Mouse (Mus musculus): ENCODE data around the gene Vmn1r127. TPM values are rescaled to one million over a fixed set of nuclear protein-coding genes. Genes with fewer than 3 reads are reported as not detected.

The Vmn1r127 gene
- polyA plus RNA-seq (2014; fragmentation: Illumina TruSeq; extraction: RNeasy Lipid Tissue Mini Kit (QIAGEN cat#74804); ENCODE audit: low read depth, low replicate concordance) = not detected

GRCm38 (mm10) chr7:21319761-21320160 lies at the start of gene Vmn1r127:
TSS of gene Vmn1r127 (minus strand) at chr7:21319861.

DNA sequence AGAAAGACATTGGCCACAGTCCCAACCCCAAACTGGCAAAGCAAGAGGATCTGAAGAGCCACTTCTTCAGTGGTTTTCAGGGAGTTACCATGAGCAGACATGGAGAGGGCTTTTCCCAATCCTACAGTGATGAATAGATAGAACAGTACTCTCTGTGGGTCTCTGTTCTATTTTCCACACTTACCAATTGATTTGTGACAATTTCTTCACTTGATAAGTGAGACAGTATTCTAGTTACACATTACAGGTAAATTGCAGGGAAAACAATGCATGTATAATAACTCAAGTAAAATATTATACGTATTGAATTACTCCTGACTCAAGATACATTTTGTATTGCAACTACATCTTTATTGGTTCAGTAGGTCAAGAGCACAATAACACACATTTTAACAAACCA lies 41.5 kb upstream of the Vmn1r127 start, which contains the start of gene Vmn1r129:
Gene Vmn1r129 (minus strand): TSS at position 101 of the 400 bp plus-strand sequence.

DNA sequence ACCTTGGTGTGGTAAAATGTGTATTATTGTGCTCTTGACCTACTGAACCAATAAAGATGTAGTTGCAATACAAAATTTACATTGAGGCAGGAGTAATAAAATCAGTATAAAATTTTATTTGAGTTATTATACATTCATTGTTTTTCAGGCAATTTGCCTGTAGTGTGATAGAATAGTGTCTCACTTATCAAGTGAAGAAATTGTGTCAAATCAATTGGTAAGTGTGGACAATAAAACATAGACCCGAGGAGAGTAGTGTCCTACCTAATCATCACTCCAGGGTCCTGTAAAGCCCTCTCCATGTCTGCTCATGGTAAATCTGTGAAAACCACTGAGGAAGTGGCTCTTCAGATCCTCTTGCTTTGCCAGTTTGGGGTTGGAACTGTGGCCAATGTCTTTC lies 29.4 kb upstream of the Vmn1r127 start, which contains the start of gene Vmn1r128:
Gene Vmn1r128 (plus strand): TSS at position 301 of the 400 bp plus-strand sequence.

GRCm38 (mm10) chr7:21301367-21301766 lies 18.3 kb downstream of the Vmn1r127 start, which contains the start of gene Vmn1r126:
TSS of gene Vmn1r126 (minus strand) at chr7:21301467.

GRCm38 (mm10) chr7:21271879-21272278 lies 47.8 kb downstream of the Vmn1r127 start, which contains the start of gene Vmn1r125:
TSS of gene Vmn1r125 (plus strand) at chr7:21272179.

Other genes with a start within 250 kb of the Vmn1r127 start
- gene Vmn1r121, start 221.3 kb downstream of the Vmn1r127 start, polyA plus RNA-seq (2014; fragmentation: Illumina TruSeq; extraction: RNeasy Lipid Tissue Mini Kit (QIAGEN cat#74804); ENCODE audit: low read depth, low replicate concordance) = not detected
- not detected for gene Vmn1r122, start 185.7 kb downstream of the Vmn1r127 start, polyA plus RNA-seq (2014; fragmentation: Illumina TruSeq; extraction: RNeasy Lipid Tissue Mini Kit (QIAGEN cat#74804); ENCODE audit: low read depth, low replicate concordance)
- gene Vmn1r123, start 157.7 kb downstream of the Vmn1r127 start, polyA plus RNA-seq (2014; fragmentation: Illumina TruSeq; extraction: RNeasy Lipid Tissue Mini Kit (QIAGEN cat#74804); ENCODE audit: low read depth, low replicate concordance) = not detected
- not detected for gene Gm5157, start 129.4 kb downstream of the Vmn1r127 start, polyA plus RNA-seq (2014; fragmentation: Illumina TruSeq; extraction: RNeasy Lipid Tissue Mini Kit (QIAGEN cat#74804); ENCODE audit: low read depth, low replicate concordance)
- not detected for gene Vmn1r124, start 59.2 kb downstream of the Vmn1r127 start, polyA plus RNA-seq (2014; fragmentation: Illumina TruSeq; extraction: RNeasy Lipid Tissue Mini Kit (QIAGEN cat#74804); ENCODE audit: low read depth, low replicate concordance)
- gene Vmn1r125, start 47.7 kb downstream of the Vmn1r127 start, polyA plus RNA-seq (2014; fragmentation: Illumina TruSeq; extraction: RNeasy Lipid Tissue Mini Kit (QIAGEN cat#74804); ENCODE audit: low read depth, low replicate concordance) = not detected
- gene Vmn1r126, start 18.4 kb downstream of the Vmn1r127 start, polyA plus RNA-seq (2014; fragmentation: Illumina TruSeq; extraction: RNeasy Lipid Tissue Mini Kit (QIAGEN cat#74804); ENCODE audit: low read depth, low replicate concordance) = not detected
- not detected for gene Vmn1r128, start 29.5 kb upstream of the Vmn1r127 start, polyA plus RNA-seq (2014; fragmentation: Illumina TruSeq; extraction: RNeasy Lipid Tissue Mini Kit (QIAGEN cat#74804); ENCODE audit: low read depth, low replicate concordance)
- not detected for gene Vmn1r129, start 41.4 kb upstream of the Vmn1r127 start, polyA plus RNA-seq (2014; fragmentation: Illumina TruSeq; extraction: RNeasy Lipid Tissue Mini Kit (QIAGEN cat#74804); ENCODE audit: low read depth, low replicate concordance)
- not detected for gene Gm6882, start 112.9 kb upstream of the Vmn1r127 start, polyA plus RNA-seq (2014; fragmentation: Illumina TruSeq; extraction: RNeasy Lipid Tissue Mini Kit (QIAGEN cat#74804); ENCODE audit: low read depth, low replicate concordance)
- gene Vmn1r130, start 191.9 kb upstream of the Vmn1r127 start, polyA plus RNA-seq (2014; fragmentation: Illumina TruSeq; extraction: RNeasy Lipid Tissue Mini Kit (QIAGEN cat#74804); ENCODE audit: low read depth, low replicate concordance) = not detected
- not detected for gene Vmn1r131, start 226.2 kb upstream of the Vmn1r127 start, polyA plus RNA-seq (2014; fragmentation: Illumina TruSeq; extraction: RNeasy Lipid Tissue Mini Kit (QIAGEN cat#74804); ENCODE audit: low read depth, low replicate concordance)